Mouse (Mus musculus) heart, embryonic 12.5 days (tissue): ENCODE results near the gene Ubald1. TPM values are rescaled to one million over a fixed set of nuclear protein-coding genes. Genes with fewer than 3 reads are reported as not detected.

ENCODE experiments used
- ATAC-seq: fragments of 200-750 bp; cut with Nextera tagmentation; 2 replicates; pipeline ENCODE4 v1.8.0; 2017; ENCODE audit warnings: moderate TSS enrichment, moderate library complexity; ENCODE audit not compliant: insufficient number of reproducible peaks, low FRiP score
- H3K27ac ChIP-seq: fragments of 300-500 bp; sonication (generic); 2 replicates; pipeline ENCODE4 v1.5.1; 2016; ENCODE audit warnings: mild to moderate bottlenecking, moderate library complexity; ENCODE audit not compliant: poor library complexity, severe bottlenecking
- H3K27me3 ChIP-seq: fragments of 300-500 bp; sonication (generic); replicated peaks from 2 replicates; pipeline ENCODE4 v1.6.1; 2016; ENCODE audit warnings: mild to moderate bottlenecking, moderate library complexity
- H3K36me3 ChIP-seq: fragments of 300-500 bp; sonication (generic); 2 replicates; pipeline ENCODE4 v1.6.1; 2016; ENCODE audit warnings: mild to moderate bottlenecking, moderate library complexity
- H3K4me1 ChIP-seq: fragments of 300-500 bp; sonication (generic); replicated peaks from 2 replicates; pipeline ENCODE4 v1.6.1; 2016; ENCODE audit warnings: mild to moderate bottlenecking
- H3K4me2 ChIP-seq: fragments of 300-500 bp; sonication (generic); 2 replicates; pipeline ENCODE4 v1.6.1; 2016; ENCODE audit warnings: mild to moderate bottlenecking, moderate library complexity
- H3K4me3 ChIP-seq: fragments of 300-500 bp; sonication (generic); 2 replicates; pipeline ENCODE4 v1.5.1; 2016; ENCODE audit warnings: mild to moderate bottlenecking
- H3K9ac ChIP-seq: fragments of 300-500 bp; sonication (generic); 2 replicates; pipeline ENCODE4 v1.6.1; 2016; ENCODE audit warnings: mild to moderate bottlenecking, moderate library complexity
- H3K9me3 ChIP-seq: fragments of 300-500 bp; sonication (generic); replicated peaks from 2 replicates; pipeline ENCODE4 v1.6.1; 2016; ENCODE audit warnings: mild to moderate bottlenecking, moderate library complexity
- WGBS: fragments of 180-500 bp; shearing (Covaris S2); methylation state at CpG from one replicate; pipeline ENCODE4 v1.1.7; 2016; 5-methylcytosine and 5-hydroxymethylcytosine counted together
- polyA plus RNA-seq: library from polyadenylated mRNA; unstranded; fragments of >200 nt; fragmentation: Nextera tagmentation; extraction: Ambion mirVana; gene quantifications from 2 replicates; pipeline ENCODE4 v1.2.1, GENCODE M21; 2016

Ubald1 gene
- polyA plus RNA-seq, 1 experiment from 2014 or later, result 26.8 TPM

GRCm38 (mm10) chr16:4837631-4838030 is 42.5 kb downstream of the Ubald1 start:
- H3K4me1 ChIP-seq, result no peaks in the 10 kb centered on the region
- WGBS, result 73% methylated on average over 3 of the region's 3 CpGs
- H3K27ac ChIP-seq, result no peak overlapping the region
- no peak overlapping the region for H3K4me3 ChIP-seq
- no peak for ATAC-seq
- H3K9ac ChIP-seq, result no peak overlapping the region
- no peaks in the 10 kb centered on the region for H3K36me3 ChIP-seq
- no peak overlapping the region for H3K4me2 ChIP-seq
- no peaks in the 10 kb centered on the region for H3K9me3 ChIP-seq
- H3K27me3 ChIP-seq, result no peaks in the 10 kb centered on the region

GRCm38 (mm10) chr16:4835191-4835590 is 44.9 kb downstream of the Ubald1 start, which contains the start of gene 4930562C15Rik:
Gene 4930562C15Rik, plus strand, starts transcription at chr16:4835416.
- Histone ChIP-seq H3K9me3 (no peaks in the 10 kb centered on the region), H3K36me3 (no peaks in the 10 kb centered on the region), H3K4me3 (no peak within 1 kb of the TSS), H3K9ac (no peak within 1 kb of the TSS), H3K4me2 (no peak within 1 kb of the TSS), H3K27ac (no peak within 1 kb of the TSS), H3K27me3 (no peaks in the 10 kb centered on the region), H3K4me1 (no peaks in the 10 kb centered on the region)
- no peak for ATAC-seq
- 72% methylated on average over 3 of the region's 3 CpGs for WGBS

GRCm38 (mm10) chr16:4833858-4834257 is 46.3 kb downstream of the Ubald1 start:
- no peak overlapping the region for H3K9ac ChIP-seq
- H3K36me3 ChIP-seq, result no peaks in the 10 kb centered on the region
- H3K4me2 ChIP-seq, result no peak overlapping the region
- no peaks in the 10 kb centered on the region for H3K4me1 ChIP-seq
- WGBS, result 69% methylated on average over 2 of the region's 2 CpGs
- H3K27ac ChIP-seq, result no peak overlapping the region
- H3K4me3 ChIP-seq, result no peak overlapping the region
- ATAC-seq, result no peak
- H3K27me3 ChIP-seq, result no peaks in the 10 kb centered on the region
- no peaks in the 10 kb centered on the region for H3K9me3 ChIP-seq

- no peak overlapping the region for H3K4me3 ChIP-seq
- no peak overlapping the region for H3K4me2 ChIP-seq
- whole genome bisulfite sequencing, result 59% methylated on average over 15 of the region's 15 CpGs
- no peak overlapping the region for H3K27ac ChIP-seq
- H3K27me3 ChIP-seq, result no peaks in the 10 kb centered on the region
- ATAC-seq, result no peak
- H3K36me3 ChIP-seq, result no peaks in the 10 kb centered on the region
- H3K9me3 ChIP-seq, result no peaks in the 10 kb centered on the region
- H3K9ac ChIP-seq, result no peak overlapping the region
- no peaks in the 10 kb centered on the region for H3K4me1 ChIP-seq
These were observed 48.3 kb downstream of the Ubald1 start for GRCm38 (mm10) chr16:4831650-4832419.

GRCm38 (mm10) chr16:4829271-4829900 is 50.7 kb downstream of the Ubald1 start:
- 77% methylated on average over 6 of the region's 6 CpGs for WGBS
- no peaks in the 10 kb centered on the region for H3K4me1 ChIP-seq
- H3K27me3 ChIP-seq, result no peaks in the 10 kb centered on the region
- H3K9ac ChIP-seq, result no peak overlapping the region
- H3K36me3 ChIP-seq, result no peaks in the 10 kb centered on the region
- no peak for ATAC-seq
- H3K9me3 ChIP-seq, result no peaks in the 10 kb centered on the region
- no peak overlapping the region for H3K4me3 ChIP-seq
- H3K4me2 ChIP-seq, result no peak overlapping the region
- no peak overlapping the region for H3K27ac ChIP-seq

- WGBS, result 89% methylated on average over 5 of the region's 5 CpGs
- ATAC-seq, result no peak
- H3K4me1 ChIP-seq, result no peaks in the 10 kb centered on the region
- no peak overlapping the region for H3K4me2 ChIP-seq
- no peak overlapping the region for H3K27ac ChIP-seq
- H3K9me3 ChIP-seq, result no peaks in the 10 kb centered on the region
- no peak overlapping the region for H3K4me3 ChIP-seq
- H3K9ac ChIP-seq, result no peak overlapping the region
- H3K27me3 ChIP-seq, result no peaks in the 10 kb centered on the region
- no peaks in the 10 kb centered on the region for H3K36me3 ChIP-seq
These were observed 52.5 kb downstream of the Ubald1 start for GRCm38 (mm10) chr16:4827639-4828038.

Other genes starting within 250 kb of the Ubald1 start
- gene Vasn, start 240.4 kb downstream of the Ubald1 start, polyA plus RNA-seq, result 14.8 and 16.4 TPM in 2 replicates
- gene Dnaja3, start 240.3 kb downstream of the Ubald1 start, polyA plus RNA-seq, result 77.6 and 77.7 TPM in 2 replicates
- gene Coro7, start 200.5 kb downstream of the Ubald1 start, polyA plus RNA-seq, result 14.8 and 15.3 TPM in 2 replicates
- gene Nmral1, start 161.0 kb downstream of the Ubald1 start, polyA plus RNA-seq, result 37.2 and 37.8 TPM in 2 replicates
- gene Hmox2, start 154.0 kb downstream of the Ubald1 start, polyA plus RNA-seq, result 84.5 and 90.1 TPM in 2 replicates
- 122 and 132 TPM in 2 replicates for gene Cdip1, start 90.0 kb downstream of the Ubald1 start, polyA plus RNA-seq
- gene 4930562C15Rik, start 44.9 kb downstream of the Ubald1 start, polyA plus RNA-seq, result 0.11 and 0.57 TPM in 2 replicates
- 114 and 116 TPM in 2 replicates for gene Mgrn1, start 5.9 kb upstream of the Ubald1 start, polyA plus RNA-seq
- gene Nudt16l1, start 58.4 kb upstream of the Ubald1 start, polyA plus RNA-seq, result 92.3 and 97.3 TPM in 2 replicates
- gene Anks3, start 83.9 kb upstream of the Ubald1 start, polyA plus RNA-seq, result 34.4 and 34.8 TPM in 2 replicates
- gene Sept12, start 117.5 kb upstream of the Ubald1 start, polyA plus RNA-seq, result not detected in 2 replicates
- 2.0 and 3.7 TPM in 2 replicates for gene Smim22, start 127.0 kb upstream of the Ubald1 start, polyA plus RNA-seq
- gene Rogdi, start 133.2 kb upstream of the Ubald1 start, polyA plus RNA-seq, result 44.1 and 48.3 TPM in 2 replicates
- 111 and 114 TPM in 2 replicates for gene Glyr1, start 169.5 kb upstream of the Ubald1 start, polyA plus RNA-seq
- gene Ubn1, start 169.7 kb upstream of the Ubald1 start, polyA plus RNA-seq, result 16.3 and 16.7 TPM in 2 replicates